Mouse (Mus musculus): Measurements from ENCODE around the gene Ddx39. TPM values are rescaled to one million over a fixed set of nuclear protein-coding genes. Genes with fewer than 3 reads are reported as not detected.

The Ddx39 gene
- polyA plus RNA-seq, 1 experiment from 2014 or later, result 154 TPM

DNA sequence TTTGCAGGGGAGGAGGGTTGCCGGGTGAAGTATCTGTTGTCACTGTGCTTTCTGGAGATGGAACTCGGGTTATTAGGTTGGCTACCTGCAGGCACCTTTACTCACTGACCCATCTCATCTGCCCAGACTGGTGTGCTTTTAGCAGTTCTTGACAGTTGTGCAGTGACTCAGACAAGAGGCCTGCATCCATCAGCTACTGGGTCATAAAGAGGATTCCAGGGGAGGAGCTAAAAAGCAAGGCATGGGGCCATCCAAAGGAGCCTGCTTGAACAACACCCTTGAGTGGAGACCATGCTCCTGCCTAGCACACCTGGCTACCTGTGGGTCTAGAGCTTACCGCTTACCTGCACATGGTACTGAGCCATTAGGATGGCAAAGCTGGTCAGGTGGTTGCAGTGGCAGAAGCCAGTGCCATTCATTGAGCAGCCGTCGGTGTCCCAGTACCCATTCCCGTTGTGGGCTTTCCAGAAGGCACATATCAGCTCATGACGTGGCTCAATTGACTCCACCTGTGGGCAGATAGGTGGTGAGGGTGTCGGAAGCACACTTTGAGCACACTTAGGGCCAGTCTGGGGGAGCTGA is 10.6 kb downstream of the Ddx39 start:
- H3K4me2 ChIP-seq (ENCODE audit: low read depth, low read length), result no peak overlapping the region
- no peak overlapping the region for H3K9ac ChIP-seq (ENCODE audit: low read length)
- no peaks in the 10 kb centered on the region for H3K4me1 ChIP-seq (ENCODE audit: control insufficient read depth, insufficient read depth, low read length)
- no peak overlapping the region for H3K27ac ChIP-seq (ENCODE audit: low read length)
- peaks cover 25% of the 10 kb centered on the region for H3K36me3 ChIP-seq (ENCODE audit: control insufficient read depth, insufficient read depth, low read length)
- no peaks in the 10 kb centered on the region for H3K9me3 ChIP-seq (replicated peaks; ENCODE audit: control insufficient read depth, low read length)
- no peak overlapping the region for H3K4me3 ChIP-seq (replicated peaks; ENCODE audit: low read length)
- no peaks in the 10 kb centered on the region for H3K27me3 ChIP-seq (ENCODE audit: control insufficient read depth, insufficient read depth, low read length)
- WGBS, result 91% methylated on average over 8 of the region's 8 CpGs
- ATAC-seq (ENCODE audit: insufficient read depth, low FRiP score), result no peak

DNA sequence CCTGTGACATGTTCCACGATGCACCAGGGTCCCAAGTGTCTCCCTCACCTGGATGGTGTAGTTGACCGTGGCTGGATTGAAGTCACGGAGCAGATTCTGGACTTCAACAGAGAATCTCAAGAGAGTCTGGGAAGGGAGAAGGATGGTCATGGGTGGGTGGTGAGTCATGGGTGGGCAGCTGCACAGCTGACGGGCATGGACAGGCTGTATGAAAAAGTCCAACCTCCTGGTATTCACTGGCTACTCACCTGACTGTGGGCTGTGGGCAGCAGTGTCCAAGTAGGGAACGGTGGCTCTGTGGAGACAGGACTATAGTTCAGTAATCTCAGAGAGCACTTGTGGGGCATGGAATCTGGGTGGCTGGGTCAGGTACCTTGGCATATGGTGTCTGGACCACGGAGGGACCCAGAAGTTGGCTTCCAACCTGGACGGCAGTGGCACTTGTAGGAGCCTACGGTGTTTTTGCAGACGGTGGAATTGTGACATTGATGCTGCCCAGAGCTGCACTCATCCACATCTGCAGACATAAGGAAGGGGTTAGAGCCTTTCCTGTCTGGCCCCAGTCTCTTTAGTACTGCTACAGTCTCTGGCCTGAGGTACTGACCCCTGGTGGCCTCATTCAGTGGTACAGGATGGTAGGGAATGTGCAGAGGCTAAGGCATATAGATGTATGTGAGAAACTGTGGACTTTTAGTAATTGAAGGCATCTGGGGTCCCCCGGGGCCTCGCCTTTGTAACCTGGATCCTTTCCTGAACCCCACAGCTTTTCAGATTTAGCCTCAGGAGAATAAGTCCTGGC is 14.2 kb downstream of the Ddx39 start:
- H3K4me2 ChIP-seq (ENCODE audit: low read depth, low read length), result no peak overlapping the region

DNA sequence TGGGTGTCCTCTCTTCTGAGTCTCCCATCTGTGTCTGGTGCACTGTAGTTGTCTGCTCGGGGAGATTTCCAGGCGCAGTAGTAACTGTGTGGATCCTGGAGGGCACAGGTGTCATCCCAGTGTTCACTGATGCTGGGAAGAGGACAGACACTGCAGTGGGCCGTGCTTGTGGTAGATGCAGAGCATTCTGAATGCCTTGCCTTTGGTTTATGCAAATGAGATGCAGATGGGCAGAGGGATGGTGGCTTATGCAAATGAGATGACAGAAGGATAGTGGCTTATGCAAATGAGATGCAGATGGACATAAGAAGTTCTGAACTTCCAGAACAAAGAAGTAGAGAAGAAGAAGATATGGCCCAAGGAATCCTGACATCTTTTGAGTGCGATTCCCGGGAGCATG is 16.9 kb downstream of the Ddx39 start:
- Histone ChIP-seq H3K27me3 (ENCODE audit: control insufficient read depth, insufficient read depth, low read length) (no peaks in the 10 kb centered on the region), H3K36me3 (ENCODE audit: control insufficient read depth, insufficient read depth, low read length) (peaks cover 3% of the 10 kb centered on the region; the same call in 1 of the 2 replicates), H3K9me3 (replicated peaks; ENCODE audit: control insufficient read depth, low read length) (0 out of 2 replicates have a peak, but pooled peaks cover under 1% of the 10 kb centered on the region), H3K4me3 (replicated peaks; ENCODE audit: low read length) (no peak overlapping the region), H3K4me1 (ENCODE audit: control insufficient read depth, insufficient read depth, low read length) (0 out of 2 replicates have a peak, but pooled peaks cover 4% of the 10 kb centered on the region), H3K9ac (ENCODE audit: low read length) (no peak overlapping the region), H3K4me2 (ENCODE audit: low read depth, low read length) (no peak overlapping the region), H3K27ac (ENCODE audit: low read length) (no peak overlapping the region)
- WGBS, result 76% methylated on average over 5 of the region's 5 CpGs
- no peak for ATAC-seq (ENCODE audit: insufficient read depth, low FRiP score)

More for the DNA sequence above, 14.2 kb downstream of the Ddx39 start:
- no peak overlapping the region for H3K4me3 ChIP-seq (replicated peaks; ENCODE audit: low read length)
- H3K9ac ChIP-seq (ENCODE audit: low read length), result no peak overlapping the region
- H3K9me3 ChIP-seq (replicated peaks; ENCODE audit: control insufficient read depth, low read length), result no peaks in the 10 kb centered on the region
- WGBS, result 72% methylated on average over 11 of the region's 11 CpGs
- no peak overlapping the region for H3K27ac ChIP-seq (ENCODE audit: low read length)
- H3K27me3 ChIP-seq (ENCODE audit: control insufficient read depth, insufficient read depth, low read length), result no peaks in the 10 kb centered on the region
- peaks cover 9% of the 10 kb centered on the region; the same call in 1 of the 2 replicates for H3K36me3 ChIP-seq (ENCODE audit: control insufficient read depth, insufficient read depth, low read length)
- ATAC-seq (ENCODE audit: insufficient read depth, low FRiP score), result no peak
- no peaks in the 10 kb centered on the region for H3K4me1 ChIP-seq (ENCODE audit: control insufficient read depth, insufficient read depth, low read length)

DNA sequence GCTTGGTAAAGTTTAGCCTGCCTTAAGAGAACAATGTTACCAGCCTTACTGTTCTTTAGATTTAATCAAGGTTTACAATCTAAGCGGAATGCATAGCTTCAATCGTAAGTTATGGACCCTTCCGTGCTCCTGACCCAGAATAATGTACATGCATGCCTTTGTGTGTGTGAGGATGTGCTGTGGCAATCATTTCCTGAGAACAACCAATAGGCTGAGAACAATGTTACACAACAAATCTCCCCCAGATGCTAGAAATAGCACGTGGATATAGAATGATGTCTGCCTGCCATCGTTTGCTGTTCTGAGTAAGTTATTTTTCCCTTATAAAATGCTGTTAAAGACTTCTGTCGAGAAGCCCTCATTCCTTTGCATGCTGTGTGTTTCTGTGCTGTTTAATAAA is 17.9 kb downstream of the Ddx39 start:
- no peak for ATAC-seq (ENCODE audit: insufficient read depth, low FRiP score)
- H3K9ac ChIP-seq (ENCODE audit: low read length), result no peak overlapping the region

DNA sequence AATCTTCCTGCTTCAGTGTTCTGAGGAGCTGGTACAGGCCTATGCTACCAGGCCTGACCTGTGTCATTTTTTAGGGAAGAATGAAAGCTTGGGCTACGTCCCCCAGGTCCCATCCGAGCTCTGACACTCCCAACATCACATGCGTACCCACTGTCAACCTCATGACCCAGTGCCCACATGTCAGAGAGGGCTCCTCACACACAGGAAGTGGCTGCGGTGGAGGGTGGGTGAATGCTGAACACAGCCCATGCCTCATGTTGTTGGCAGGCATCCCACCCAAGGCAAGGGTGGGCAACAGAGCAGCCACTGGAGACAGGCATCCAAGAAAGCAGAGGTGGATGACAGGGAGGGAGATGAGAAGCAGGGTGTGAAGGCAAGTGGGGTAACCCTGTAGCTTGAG is 21.7 kb downstream of the Ddx39 start:
- H3K27ac ChIP-seq (ENCODE audit: low read length), result no peak overlapping the region
- peaks cover 34% of the 10 kb centered on the region for H3K4me1 ChIP-seq (ENCODE audit: control insufficient read depth, insufficient read depth, low read length)
- 91% methylated on average over 4 of the region's 4 CpGs for WGBS
- no peaks in the 10 kb centered on the region for H3K36me3 ChIP-seq (ENCODE audit: control insufficient read depth, insufficient read depth, low read length)
- H3K4me2 ChIP-seq (ENCODE audit: low read depth, low read length), result no peak overlapping the region
- H3K9ac ChIP-seq (ENCODE audit: low read length), result no peak overlapping the region
- no peak overlapping the region for H3K4me3 ChIP-seq (replicated peaks; ENCODE audit: low read length)
- no peaks in the 10 kb centered on the region for H3K27me3 ChIP-seq (ENCODE audit: control insufficient read depth, insufficient read depth, low read length)
- H3K9me3 ChIP-seq (replicated peaks; ENCODE audit: control insufficient read depth, low read length), result 0 out of 2 replicates have a peak, but pooled peaks cover 5% of the 10 kb centered on the region
- no peak for ATAC-seq (ENCODE audit: insufficient read depth, low FRiP score)

More for the DNA sequence above, 17.9 kb downstream of the Ddx39 start:
- H3K36me3 ChIP-seq (ENCODE audit: control insufficient read depth, insufficient read depth, low read length), result peaks cover 3% of the 10 kb centered on the region; the same call in 1 of the 2 replicates
- H3K4me3 ChIP-seq (replicated peaks; ENCODE audit: low read length), result no peak overlapping the region
- H3K27me3 ChIP-seq (ENCODE audit: control insufficient read depth, insufficient read depth, low read length), result no peaks in the 10 kb centered on the region
- H3K27ac ChIP-seq (ENCODE audit: low read length), result no peak overlapping the region
- WGBS, result 67% methylated on average over 6 of the region's 6 CpGs
- H3K4me1 ChIP-seq (ENCODE audit: control insufficient read depth, insufficient read depth, low read length), result peaks cover 11% of the 10 kb centered on the region
- H3K4me2 ChIP-seq (ENCODE audit: low read depth, low read length), result no peak overlapping the region
- 0 out of 2 replicates have a peak, but pooled peaks cover 5% of the 10 kb centered on the region for H3K9me3 ChIP-seq (replicated peaks; ENCODE audit: control insufficient read depth, low read length)

DNA sequence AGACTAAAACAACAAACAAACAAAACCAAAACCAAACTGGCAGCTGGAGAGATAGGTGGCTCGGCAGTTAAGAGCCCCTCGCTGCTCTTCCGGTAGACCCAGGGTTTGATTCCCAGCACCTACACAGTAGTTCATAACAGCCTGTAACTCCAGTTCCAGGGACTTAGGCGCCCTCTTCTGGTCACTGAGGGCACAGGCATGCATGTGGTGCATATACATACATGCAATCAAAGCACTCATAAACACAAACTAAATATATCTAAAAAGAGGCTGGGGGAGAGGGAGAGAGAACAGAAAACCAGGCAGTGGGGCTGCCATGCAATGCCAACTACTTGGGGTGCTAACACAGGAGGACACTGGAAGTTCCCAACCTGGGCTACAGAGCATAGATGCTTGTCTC is 22.4 kb downstream of the Ddx39 start:
- H3K27me3 ChIP-seq (ENCODE audit: control insufficient read depth, insufficient read depth, low read length), result no peaks in the 10 kb centered on the region
- 92% methylated on average over 4 of the region's 4 CpGs for WGBS
- ATAC-seq (ENCODE audit: insufficient read depth, low FRiP score), result no peak
- H3K4me3 ChIP-seq (replicated peaks; ENCODE audit: low read length), result 0 out of 2 replicates have a peak overlapping the region, but pooled peaks have one; percentile 5
- no peak overlapping the region for H3K9ac ChIP-seq (ENCODE audit: low read length)
- peak overlapping the region; percentile 65 for H3K27ac ChIP-seq (ENCODE audit: low read length)
- peaks cover 36% of the 10 kb centered on the region for H3K4me1 ChIP-seq (ENCODE audit: control insufficient read depth, insufficient read depth, low read length)
- H3K36me3 ChIP-seq (ENCODE audit: control insufficient read depth, insufficient read depth, low read length), result no peaks in the 10 kb centered on the region
- H3K4me2 ChIP-seq (ENCODE audit: low read depth, low read length), result peak overlapping the region; percentile 27
- H3K9me3 ChIP-seq (replicated peaks; ENCODE audit: control insufficient read depth, low read length), result 0 out of 2 replicates have a peak, but pooled peaks cover 5% of the 10 kb centered on the region

DNA sequence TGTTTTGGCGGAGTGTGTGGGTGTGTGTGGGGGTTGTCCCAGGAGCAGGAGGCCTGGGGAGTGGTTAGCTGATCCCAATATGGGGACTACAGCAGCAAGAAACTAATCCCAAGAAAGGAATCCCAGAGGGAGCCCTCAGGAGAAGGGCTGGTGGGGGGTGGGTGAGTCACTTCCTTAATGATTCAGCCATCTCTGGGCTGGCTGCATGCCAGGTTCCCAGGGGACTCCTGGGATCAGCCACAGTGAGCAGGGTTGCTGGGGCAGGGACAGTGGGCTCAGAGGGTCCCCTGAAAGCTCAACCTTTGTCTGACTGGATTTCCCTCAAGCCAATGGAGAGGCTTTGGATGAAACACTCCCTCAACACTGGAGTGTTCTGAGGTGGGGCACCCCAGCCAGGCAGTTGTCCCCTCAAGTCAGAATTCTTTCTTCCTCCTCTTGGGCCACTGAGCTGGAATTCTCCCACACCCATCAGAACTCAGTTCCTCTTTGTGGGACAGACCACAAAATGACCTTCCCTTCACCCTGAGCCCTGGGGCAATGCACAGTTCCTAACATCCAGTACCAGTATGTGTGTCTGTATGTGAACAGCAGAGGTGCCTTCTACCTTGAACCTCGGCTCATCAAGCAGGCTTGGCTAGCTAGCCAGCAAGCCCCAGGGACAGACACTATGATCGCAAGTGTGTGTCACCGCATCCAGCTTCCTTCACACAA is 23.0 kb downstream of the Ddx39 start:
- 48% methylated on average over 4 of the region's 4 CpGs for WGBS
- H3K27me3 ChIP-seq (ENCODE audit: control insufficient read depth, insufficient read depth, low read length), result no peaks in the 10 kb centered on the region
- peak; percentile 54 for ATAC-seq (ENCODE audit: insufficient read depth, low FRiP score)
- H3K4me2 ChIP-seq (ENCODE audit: low read depth, low read length), result peak overlapping the region; percentile 27
- H3K4me3 ChIP-seq (replicated peaks; ENCODE audit: low read length), result peak overlapping the region; percentile 5; the same call in 1 of the 2 replicates
- H3K4me1 ChIP-seq (ENCODE audit: control insufficient read depth, insufficient read depth, low read length), result peaks cover 36% of the 10 kb centered on the region
- H3K36me3 ChIP-seq (ENCODE audit: control insufficient read depth, insufficient read depth, low read length), result no peaks in the 10 kb centered on the region
- 0 out of 2 replicates have a peak overlapping the region, but pooled peaks have one; percentile 22 for H3K9ac ChIP-seq (ENCODE audit: low read length)
- H3K27ac ChIP-seq (ENCODE audit: low read length), result peak overlapping the region; percentile 65
- H3K9me3 ChIP-seq (replicated peaks; ENCODE audit: control insufficient read depth, low read length), result 0 out of 2 replicates have a peak, but pooled peaks cover 5% of the 10 kb centered on the region

DNA sequence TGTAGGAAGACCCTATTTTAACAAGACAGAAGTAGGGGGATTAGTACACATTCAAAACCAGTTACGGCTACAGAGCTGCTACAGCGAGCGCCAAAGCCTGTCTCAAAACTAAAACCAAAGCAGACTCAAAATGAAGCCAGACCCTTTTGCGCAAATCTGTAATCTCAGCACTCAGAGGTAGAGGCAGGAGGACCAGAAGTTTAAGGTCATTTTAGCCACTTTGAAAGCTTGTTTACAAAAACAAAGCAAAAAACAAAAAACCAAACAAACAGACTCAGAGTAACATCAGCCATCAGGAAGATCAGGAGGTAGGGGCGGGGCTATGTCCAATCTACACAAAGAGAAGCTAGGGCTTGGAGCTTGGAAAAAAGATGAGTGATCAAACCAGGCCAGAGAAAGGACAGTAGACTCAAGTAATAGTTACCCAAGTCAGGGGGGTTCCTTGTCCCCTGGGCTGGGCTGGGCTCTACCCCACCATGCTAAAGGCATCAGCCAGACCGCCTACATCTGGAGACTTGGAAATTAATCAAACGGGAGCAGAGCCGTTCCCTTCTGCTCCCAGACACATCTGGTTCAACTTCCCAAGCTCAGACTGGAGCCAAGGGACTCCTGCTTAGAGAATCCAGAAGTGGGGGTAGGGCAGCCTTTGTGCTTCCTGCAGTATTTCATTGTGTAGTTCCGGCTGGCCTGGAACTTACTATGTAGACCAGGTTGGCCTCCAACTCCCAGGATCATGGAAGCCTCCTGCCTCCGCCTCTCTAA is 24.2 kb downstream of the Ddx39 start:
- H3K9ac ChIP-seq (ENCODE audit: low read length), result peak overlapping the region; percentile 51
- H3K27ac ChIP-seq (ENCODE audit: low read length), result peak overlapping the region; percentile 88
- peaks cover 36% of the 10 kb centered on the region for H3K4me1 ChIP-seq (ENCODE audit: control insufficient read depth, insufficient read depth, low read length)
- H3K27me3 ChIP-seq (ENCODE audit: control insufficient read depth, insufficient read depth, low read length), result no peaks in the 10 kb centered on the region
- H3K4me2 ChIP-seq (ENCODE audit: low read depth, low read length), result peak overlapping the region; percentile 92
- ATAC-seq (ENCODE audit: insufficient read depth, low FRiP score), result peak; percentile 41; the same call in 1 of the 2 replicates
- 60% methylated on average over 10 of the region's 10 CpGs for WGBS
- peak overlapping the region; percentile 58 for H3K4me3 ChIP-seq (replicated peaks; ENCODE audit: low read length)
- 0 out of 2 replicates have a peak, but pooled peaks cover 5% of the 10 kb centered on the region for H3K9me3 ChIP-seq (replicated peaks; ENCODE audit: control insufficient read depth, low read length)
- no peaks in the 10 kb centered on the region for H3K36me3 ChIP-seq (ENCODE audit: control insufficient read depth, insufficient read depth, low read length)
